Mouse (Mus musculus) spleen, postnatal 14 days (tissue): Measurements from ENCODE around the gene Ikzf3.

Source experiments
- DNase-seq, 2 experiments: peaks; one replicate each; pipeline ENCODE4 v3.0.0; 2021 to 2022; ENCODE audit warnings: low spot score in 2 of 2

Ikzf3 gene

DNA sequence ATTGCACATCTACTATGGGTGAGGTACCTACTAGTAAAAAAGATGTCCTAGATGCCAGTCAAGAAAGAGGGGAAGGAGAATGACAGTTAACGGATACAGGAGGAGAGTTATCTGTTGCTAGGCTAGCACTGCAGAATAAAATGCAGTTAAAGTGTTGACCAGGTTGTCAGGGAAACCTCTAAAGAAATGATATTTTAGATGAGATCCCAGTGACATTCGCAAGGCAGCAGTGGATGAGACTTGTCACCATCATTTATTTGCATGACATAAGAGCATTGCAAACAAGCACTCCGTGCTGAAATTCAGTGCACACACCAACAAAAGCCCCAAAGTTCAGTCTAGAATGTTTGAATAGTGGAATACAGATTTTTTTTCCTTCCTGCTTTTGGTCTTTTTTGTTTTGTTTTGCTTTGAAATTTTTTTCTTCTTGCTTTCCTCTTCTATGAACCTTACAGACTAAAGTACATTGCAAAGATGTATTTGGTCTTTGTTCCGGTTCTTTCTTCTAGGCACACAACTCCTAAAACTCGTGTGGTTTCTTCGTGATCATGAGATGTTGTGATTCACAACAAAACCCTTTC, 32.4 kb downstream of the Ikzf3 start:
- no peak for DNase-seq

DNA sequence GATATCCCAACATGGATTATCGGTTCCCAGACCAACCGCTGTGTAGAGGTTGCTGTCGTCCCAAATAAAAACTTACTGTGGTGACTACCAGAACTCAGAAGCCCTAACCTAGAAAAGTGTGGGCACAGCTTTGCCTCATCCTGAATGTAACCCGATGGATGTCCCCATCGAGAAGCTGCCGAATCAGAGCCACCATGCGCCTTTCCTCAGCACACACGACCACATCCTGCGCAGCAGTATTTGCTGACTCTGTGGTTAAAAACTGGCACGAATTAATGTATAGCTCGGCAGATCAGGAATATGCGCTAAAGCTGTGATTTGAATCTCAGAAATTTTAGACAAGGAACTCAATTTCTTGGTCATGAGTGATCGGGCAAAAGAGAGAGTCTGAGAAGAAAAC, 33.0 kb downstream of the Ikzf3 start:
- no peak for DNase-seq

DNA sequence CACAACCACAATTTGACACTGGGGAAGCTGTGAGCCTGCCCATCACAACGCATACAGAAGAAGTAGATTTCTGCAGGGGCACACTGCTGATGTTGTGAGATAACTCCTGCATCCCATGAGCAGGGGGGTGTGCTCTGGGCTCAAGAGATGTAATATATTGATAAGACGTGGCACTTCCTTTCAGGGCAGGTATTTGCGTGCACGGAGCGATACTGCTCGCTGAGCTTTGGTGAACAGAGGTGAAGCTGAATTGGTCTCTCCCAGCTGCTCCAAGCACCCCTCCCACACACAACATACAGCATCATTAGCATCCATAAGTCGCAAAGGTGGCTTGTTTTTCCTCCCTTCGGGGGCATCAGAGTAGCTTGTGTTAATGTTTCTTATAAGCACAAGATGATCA, 35.7 kb downstream of the Ikzf3 start:
- no peak for DNase-seq

DNA sequence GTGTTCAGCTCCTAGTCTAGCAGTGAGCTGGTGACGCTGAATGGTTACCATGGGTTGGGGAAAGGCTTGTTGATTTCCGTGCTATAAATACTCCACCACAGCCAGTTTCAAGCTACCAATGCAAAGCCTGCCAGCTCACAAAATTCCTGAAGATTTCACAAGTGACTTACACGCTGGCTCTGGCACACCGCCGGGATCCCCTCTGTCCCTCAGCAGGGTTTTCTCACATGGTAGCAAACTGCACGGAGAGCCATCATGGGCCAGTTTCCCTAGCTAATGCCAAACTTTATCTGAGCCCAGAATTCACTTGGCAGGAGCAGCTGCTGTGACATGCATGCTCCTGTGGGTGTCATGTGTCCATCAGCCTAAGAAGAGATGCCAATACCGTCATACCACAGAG, 36.4 kb downstream of the Ikzf3 start:
- DNase-seq = no peak

DNA sequence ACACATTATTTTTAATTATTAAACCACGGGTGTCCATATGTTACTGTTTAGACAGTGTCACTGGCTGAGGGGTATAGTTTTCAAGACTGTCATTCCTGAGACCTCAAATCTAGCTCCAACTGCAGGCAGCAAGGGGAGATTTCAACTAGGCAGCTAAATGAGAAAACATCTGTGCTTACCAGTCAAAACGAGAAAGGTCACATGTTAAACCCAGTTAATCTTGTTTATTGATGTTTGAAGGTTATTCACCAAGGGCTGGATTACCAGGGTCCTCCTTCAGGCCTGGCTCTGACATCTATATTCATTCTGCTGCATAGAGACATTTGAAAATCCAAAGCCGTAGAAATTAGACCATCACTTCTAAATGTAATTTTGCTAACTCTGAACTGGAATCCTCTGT, 40.9 kb downstream of the Ikzf3 start:
- no peak for DNase-seq

DNA sequence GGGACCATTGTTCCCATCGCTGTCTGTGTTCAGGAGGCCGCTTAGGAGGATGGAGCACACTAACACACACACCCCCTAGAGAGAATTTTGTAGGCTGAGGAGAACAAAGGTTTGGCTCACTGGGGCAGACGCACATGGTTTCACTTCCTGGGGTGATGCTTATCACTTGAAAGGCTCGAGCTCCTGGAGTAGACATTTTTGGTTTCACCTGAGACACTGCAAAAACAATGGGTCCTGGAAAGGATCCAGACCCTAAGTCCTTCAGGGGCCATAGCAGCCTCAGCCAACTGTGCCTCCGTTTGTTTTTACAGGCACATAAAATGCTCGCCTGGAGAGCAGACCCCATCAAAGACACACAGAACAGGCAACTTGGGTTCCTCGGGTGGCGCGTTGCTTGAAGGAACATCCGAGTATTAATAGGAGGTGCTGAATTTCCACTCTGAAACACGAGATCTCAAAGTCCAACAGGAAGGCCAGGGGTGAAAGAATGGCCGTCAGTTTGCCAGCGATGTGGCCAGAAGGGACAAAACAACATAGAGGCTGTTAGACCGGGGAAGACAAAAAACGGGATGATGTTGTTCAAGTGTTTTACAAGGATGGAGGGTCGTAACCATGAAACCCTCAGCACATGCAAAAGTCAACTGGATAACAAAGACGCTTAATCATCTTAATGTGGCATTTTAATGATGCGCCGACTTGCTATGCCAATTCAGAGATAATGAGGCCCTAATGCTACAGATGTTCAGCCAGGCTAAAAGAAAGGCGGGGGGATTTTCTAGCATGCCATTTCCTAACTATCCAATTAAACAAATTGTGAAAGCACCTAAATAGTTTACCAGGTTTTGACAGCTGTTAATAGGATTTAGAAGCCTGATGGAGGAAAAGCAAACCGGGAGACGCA, 48.2 kb downstream of the Ikzf3 start:
- DNase-seq = no peak

DNA sequence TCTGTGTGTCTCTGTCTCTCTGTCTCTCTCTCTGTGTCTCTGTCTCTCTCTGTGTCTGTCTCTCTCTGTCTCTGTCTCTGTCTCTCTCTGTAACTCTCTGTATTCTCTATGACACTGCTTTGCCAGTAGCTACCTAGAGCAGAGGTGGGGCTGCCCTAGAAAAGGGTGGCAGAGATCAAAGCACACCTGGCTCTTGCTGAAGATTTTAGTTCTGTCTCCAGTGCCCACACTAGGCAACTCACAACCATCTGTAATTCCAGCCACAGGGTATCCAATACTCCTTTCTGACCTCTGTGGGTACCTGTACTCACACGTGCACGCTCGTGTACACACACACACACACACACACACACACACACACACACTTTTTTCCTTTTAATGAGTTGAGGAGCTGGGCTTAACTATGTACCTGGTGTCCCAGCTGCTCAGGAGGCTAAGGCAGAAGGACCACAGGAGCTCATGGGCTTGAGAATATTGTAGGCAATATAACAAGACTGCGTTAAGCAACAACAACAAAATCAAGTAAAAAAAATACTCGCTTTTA, 50.6 kb downstream of the Ikzf3 start:
- DNase-seq = no peak

DNA sequence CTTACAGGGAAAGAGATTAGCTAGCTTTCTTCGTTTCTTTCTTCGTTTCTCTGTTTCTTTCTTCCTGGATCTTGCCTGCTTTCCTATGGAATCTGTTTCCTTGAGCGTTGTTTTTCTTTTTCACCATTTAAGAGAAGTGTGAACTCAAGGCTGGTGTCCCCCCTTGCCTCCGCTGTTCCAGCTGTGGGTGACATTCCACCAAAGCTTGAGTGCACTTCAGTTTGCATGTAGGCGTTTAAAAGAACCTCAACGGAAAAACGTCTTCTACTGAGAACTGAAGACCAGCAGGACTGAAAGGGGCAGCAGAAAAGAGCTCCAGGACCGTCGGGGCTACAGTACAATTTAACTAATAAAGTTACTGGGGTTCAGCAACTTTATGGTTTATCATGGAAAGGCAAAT, 52.4 kb downstream of the Ikzf3 start:
- DNase-seq = no peak

DNA sequence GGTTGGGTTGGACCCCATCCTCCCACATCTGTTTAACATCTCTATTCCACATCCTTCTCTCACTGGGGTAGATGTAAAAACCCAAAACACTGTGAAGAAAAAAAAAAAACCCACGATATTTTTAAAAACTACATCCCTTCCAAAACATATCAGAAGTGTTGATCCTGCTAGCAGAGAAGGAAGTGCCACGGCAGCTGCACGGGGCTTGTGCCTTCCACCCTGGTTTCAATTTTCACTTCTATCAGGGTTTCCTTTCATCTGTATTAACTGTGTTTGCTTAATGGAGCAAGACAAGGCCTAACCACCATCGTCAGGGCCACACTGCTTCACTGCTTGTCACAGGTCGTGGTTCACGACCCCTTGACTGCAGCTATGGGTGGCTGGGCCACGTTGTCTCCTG, 52.9 kb downstream of the Ikzf3 start:
- DNase-seq = no peak

DNA sequence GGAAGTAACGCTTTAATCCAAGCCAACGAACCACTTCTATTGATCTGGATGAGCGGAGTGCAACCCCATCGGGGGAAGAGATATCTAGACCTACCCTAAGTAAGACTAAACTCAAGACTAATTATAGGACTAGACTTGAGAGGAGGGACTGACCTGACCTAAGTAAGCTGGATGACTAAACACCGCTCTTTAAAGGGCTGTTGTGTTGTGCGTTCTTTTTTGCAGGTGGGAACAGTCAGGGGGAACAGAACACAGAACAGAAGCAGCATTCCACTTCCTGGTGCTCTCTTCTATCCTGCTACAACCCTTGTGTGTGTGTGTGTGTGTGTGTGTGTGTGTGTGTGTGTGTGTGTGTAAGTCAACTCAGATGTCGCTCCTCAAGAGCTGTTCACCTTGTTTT, 54.3 kb downstream of the Ikzf3 start:
- no peak for DNase-seq

DNA sequence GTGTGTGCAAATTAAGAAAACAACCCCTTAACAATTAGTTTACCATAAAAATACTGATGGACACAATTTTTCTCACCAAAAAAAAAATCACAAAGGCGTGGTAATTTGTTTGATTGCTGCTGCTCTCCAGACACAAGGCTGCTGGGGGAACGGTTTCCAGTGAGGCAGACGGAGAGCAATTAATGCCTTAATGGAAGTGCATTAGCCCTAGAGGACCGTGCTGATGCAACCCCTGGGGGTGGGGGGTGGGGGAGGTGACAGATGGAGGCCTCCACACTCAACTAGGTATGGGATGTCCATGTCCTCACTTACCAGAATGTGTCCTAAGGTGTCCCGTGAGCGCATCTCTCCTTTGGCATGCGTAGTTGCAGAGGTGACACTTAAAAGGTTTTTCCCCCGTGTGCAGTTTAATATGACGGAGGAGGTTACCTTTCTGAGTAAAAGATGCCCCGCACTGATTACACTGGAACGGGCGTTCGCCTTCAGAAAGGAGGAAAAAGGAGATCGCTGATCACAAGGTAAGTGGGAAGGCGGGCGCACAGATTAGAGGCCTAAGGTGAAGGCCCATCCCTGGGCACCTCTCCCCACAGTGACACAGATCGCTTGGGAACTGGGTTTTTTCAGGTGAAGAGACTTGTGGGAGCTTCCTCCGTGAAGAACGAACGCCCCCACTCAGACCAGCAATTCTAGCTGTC, 57.1 kb downstream of the Ikzf3 start:
- no peak for DNase-seq

DNA sequence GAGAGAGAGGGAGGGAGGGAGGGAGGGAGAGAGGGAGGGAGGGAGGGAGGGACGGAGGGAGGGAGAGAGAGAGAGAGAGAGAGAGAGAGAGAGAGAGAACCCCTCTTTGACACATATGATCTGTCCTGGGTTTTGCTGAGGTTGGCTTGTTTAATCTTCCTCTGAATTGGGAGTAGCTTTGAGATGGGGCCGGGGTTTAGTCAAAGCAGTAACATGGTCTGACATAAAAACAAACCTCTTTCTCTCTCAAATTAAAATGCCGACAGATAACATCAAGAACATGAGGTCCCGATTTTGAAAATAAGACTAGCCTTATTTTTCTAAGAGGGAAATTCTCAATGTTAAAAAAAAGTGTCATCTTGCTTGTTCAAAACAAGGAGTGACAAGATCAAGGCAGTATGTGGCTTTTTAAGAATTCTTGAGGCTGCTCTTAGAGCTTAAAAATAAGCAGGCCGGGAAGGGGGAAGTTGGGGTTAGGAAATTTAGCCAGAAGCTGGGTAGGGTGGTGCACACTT, 58.2 kb downstream of the Ikzf3 start:
- no peak for DNase-seq

DNA sequence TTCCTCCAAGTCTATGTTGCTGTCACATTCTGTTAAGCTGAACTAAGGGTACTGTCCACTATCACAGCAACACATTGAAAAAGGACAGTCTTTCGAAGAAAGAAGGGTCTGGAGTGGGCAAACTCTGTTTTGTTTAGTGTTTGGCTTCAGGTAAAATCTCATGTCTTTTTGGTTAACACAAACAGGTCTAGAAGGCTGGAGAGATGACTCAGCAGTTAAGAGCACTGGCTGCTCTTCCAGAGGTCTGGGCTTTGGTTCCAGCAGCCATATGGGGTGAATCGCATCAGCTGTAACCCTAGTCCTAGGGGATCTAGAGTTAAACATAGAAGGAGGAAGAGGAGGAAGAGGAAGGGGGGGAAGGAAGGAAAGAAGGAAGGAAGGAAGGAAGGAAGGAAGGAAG, 60.1 kb downstream of the Ikzf3 start:
- no peak for DNase-seq

DNA sequence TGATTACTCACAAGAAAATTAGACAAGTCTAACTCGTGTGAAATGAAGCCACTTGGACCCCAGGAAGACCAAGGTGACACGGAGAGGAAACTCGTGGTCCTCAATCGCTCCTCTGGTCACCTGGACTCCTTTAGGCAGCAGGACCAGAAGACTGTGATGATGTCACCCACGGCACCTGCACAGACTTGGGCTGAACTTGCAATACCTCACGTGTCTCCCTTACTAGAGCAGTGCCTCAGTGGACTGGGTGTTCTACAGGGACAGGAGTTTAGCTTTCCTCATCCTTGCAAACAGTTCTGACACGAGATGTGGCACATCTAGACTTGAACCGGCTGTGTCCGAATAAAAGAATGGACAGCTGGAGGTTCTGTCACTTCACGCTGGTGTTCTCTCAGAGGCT, 63.8 kb downstream of the Ikzf3 start:
- no peak for DNase-seq

DNA sequence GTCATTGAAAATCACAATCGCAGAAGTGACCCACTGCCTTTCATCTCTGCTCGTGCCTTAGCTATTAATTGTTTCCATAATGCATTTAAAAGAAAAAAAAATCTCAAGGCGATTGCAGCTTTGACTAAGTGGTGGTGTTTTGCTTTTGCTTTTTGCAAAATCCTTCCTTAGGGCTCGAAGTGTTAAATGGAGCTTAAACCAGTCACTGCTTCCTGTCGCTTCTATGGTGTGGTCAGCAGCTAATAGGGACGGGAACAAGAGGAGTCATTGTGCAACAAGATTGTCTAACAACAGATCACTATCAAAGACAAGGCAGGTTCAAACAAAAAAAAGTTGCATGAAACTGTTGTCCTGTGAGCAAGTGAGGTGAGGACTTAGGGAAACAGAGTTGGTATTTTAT, 64.6 kb downstream of the Ikzf3 start:
- no peak for DNase-seq

DNA sequence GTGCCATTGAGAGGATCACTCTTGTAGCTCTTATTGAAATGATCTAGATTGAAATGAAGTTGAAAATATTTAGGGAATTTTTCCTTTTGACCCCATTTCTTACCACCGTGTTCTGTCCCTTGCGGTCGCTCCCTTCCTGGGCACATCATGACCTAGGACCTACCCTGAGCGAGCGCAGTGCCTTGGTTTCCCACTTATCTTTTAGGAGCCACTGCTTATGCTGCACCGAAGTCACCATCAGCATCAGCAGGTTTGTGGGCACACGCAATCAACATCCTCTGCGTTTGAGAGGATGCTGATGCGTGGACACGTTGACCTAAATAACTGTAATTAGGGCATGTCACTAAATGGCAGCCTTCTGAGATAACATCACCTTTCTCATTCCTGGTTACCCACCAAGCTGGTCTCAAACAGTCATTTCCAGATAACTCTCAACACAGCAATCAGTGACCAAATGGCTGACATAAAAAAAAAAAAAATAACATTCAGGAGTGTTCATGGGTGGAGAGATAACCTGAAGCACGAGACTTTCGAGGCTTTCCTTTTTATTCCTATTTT, 65.8 kb downstream of the Ikzf3 start:
- no peak for DNase-seq

DNA sequence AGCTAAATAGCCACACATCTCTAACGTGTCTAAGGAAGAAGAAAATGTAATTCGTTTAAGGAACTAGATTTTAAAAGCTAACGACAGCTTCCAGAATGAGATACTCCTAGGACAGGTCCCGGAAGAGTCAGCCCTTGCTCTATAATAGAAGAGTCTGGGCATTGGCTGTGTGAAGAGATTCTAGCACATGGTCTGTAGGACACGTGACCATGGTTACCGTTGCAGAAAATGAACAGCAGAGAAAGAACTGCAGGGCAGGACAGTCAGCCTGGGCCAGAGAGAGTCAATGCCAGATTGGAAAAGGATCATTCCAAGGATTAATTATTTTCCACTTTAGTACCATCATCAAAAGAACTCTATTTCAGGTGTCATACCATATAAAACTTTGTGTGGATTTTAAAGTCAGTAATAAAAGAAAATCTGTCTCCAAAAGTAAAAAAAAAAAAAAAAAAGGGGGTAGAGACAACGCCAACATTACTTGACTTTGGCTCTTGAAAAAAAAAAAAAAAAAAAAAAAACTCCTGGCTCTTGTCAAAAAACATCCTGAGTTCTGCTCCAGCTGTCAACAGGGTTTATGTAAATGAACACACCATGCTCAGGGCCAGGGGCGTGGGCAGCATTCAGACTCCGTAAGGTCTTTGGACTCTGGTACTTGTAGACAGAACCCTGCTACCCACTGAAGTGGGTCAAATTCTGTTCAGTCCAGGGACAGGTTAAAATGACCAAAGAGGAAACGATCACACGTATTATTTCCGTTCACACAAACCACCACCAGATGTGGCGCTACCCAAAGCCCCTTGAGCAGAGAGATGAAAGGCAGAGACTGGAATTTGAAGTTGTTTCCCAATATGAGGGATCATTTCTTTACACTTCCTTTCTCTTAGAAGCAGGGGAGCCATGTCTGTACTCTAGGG, 66.5 kb downstream of the Ikzf3 start:
- DNase-seq = no peak

DNA sequence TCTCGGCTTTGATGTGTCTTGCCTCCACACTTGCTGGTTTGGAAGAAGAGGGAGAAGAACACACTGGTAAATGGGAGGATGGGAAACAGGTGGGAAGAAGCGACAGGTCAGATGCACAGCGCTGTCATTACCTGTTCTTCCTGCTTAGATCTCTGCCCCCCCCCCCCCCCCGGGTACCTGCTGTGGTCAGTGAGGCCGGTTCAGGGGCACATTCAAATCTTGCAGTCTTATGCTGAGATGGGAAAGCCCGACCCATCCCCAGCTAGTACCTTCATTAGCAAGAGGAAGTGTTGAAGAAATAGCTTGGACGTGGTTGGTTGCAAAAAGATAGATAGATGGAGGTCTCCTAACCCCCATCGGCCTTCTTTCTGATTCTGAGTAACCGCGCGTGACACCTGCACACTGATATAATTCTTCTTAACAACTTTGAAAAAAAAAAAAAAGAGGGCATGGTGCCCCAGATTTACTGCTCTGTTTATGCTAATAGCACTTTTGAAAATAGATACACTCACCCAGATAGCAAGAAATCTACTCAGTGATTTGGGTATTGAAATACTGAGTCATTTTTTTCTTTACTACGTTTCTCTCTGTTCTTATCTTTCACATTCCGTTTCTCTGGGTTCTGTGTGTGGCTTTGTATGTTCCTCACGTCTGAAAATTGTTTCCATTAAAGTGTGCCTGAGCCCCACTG, 68.7 kb downstream of the Ikzf3 start:
- DNase-seq = no peak

DNA sequence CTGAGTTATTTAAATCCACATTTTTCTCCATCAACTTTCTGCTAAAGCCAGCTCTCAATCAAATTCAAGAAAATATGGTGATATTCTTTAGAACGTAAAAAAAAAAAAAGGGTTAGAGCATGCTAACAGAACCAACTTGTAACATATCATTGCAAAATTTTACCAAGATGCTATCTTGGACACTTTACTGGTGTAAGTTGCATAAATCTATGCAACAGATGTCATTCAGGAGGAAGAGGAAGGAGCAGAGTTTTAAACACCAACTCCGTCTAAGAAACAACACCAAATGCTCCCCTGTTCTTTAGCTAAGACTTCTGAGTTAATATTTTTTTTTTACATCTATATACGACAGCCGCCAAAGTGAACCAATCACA, 69.4 kb downstream of the Ikzf3 start:
- DNase-seq = no peak

DNA sequence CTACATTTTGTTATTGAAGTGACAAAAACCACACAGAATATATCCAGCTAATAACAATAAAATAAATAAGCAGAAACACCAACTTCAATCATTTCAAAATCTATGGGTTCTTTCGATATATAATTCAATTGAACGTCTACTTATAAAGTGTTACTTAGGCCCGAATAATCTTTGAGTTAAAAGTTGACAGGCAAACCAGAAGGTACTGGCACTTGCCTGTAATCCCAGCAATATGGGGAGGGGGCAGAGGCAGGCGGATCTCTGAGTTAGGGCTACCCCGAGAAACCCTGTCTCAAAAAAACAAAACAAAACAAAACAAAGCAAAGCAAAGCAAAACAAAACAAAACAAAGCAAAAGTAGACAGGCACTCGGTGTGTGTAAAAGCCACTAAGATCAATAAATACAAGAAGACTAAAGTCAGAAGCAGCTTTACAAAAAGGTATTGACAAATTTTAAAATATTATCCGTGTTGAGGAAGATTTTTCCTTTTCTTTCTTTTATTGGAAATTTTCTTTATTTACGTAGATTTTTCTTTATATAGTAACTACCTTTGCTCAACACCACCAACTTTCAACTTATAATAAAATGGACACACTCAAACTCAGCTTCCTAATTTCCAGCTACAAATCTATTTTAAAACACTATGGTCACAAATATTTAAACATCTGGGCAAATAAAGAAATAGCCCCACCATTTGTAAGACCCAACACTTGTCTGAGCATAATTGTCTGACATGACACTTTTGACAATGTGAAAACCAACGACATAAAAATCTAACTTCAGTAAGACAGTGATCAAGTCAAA, 70.0 kb downstream of the Ikzf3 start:
- DNase-seq = no peak
